Mouse (Mus musculus): Measurements from ENCODE around the gene Hdgfl2. TPM values are rescaled to one million over a fixed set of nuclear protein-coding genes. Genes with fewer than 3 reads are reported as not detected.

Hdgfl2 gene
- total and polyA plus RNA-seq, 2 experiments from 2014 or later, result 96.4 to 114 TPM

DNA sequence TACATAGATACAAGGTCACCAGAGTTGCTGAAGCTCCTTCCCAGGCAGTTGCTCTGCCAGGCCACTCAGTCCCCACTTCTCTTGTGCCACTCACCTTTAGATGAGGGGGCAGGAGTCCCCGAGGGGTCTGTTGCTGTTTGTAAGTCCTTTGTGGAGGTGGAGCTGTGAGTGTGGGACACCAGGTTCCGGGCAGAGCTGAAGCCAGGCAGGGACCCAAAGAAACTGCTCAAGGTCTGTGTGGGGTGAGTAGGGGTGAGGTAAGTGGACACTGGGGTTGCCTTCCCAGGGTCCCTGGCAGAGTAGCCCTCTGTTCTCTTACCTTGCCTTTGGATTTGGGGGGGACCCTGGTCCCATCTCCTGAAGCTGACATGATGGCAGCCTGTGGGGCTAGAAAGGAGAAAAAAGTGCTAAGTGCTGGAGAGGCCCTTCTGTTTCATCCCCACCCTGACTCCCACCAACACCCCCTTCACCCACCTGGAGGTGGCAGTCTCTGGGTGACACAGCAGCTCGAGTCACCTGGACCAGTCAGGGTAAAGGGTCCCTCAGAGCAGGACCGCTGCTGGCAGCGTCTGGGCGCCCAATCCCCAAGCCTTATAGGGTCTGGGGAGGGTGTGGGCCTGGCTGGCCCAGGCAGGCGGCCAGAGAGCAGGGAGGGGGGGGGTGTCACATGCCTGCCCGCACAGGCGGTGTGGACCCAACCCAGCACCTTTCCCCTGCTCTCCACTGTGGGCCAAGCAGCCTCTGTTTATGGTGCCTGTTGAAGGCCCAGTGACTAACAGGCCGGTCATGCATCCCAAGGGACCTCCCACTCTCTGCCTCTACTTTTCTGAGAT, 30.0 kb downstream of the Hdgfl2 start, which contains the start of gene Plin4:
Gene Plin4 (minus strand): TSS at position 585 of the 833 bp plus-strand sequence.
- Histone ChIP-seq H3K27ac (ENCODE audit: low read depth, low read length) (no peak within 1 kb of the TSS), H3K27me3 (ENCODE audit: insufficient read depth, low read length) (no peaks in the 10 kb centered on the region), H3K4me1 (ENCODE audit: insufficient read depth) (no peaks in the 10 kb centered on the region), H3K9ac (no peak within 1 kb of the TSS), H3K9me3 (ENCODE audit: low read length) (no peaks in the 10 kb centered on the region), H3K36me3 (ENCODE audit: insufficient read depth) (peaks cover 4% of the 10 kb centered on the region; the same call in 1 of the 2 replicates), H3K4me3 (ENCODE audit: low read depth, low read length) (no peak within 1 kb of the TSS), H3K4me2 (ENCODE audit: low read depth) (no peak within 1 kb of the TSS)
- 62% methylated on average over 10 of the region's 10 CpGs for WGBS
- DNase-seq, result no peak
- TF ChIP-seq CTCF (IDR thresholded peaks at IDR 0.05; ENCODE audit: low read depth), result no peak
- no peak for ATAC-seq

DNA sequence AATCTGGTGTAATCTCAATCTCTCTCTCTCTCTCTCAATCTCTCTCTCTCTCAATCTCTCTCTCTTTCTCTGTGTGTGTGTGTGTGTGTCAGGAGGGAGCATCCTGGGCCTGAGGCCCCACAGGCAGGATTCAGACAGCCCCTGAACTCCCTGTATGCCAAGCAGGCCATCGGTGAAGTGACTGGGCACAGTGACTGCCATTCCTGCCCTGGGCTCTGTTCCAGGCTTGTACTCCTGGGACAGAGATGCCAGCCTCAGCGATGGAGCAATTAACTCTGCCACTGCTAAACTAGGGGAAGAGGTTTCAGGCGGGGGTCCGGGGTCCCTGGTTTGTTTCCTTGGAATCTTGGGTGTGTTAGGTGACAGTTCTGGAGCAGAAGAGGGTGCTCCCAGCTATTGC, 31.1 kb downstream of the Hdgfl2 start:
- 57% methylated on average over 4 of the region's 4 CpGs for WGBS
- no peaks in the 10 kb centered on the region for H3K9me3 ChIP-seq (ENCODE audit: low read length)

DNA sequence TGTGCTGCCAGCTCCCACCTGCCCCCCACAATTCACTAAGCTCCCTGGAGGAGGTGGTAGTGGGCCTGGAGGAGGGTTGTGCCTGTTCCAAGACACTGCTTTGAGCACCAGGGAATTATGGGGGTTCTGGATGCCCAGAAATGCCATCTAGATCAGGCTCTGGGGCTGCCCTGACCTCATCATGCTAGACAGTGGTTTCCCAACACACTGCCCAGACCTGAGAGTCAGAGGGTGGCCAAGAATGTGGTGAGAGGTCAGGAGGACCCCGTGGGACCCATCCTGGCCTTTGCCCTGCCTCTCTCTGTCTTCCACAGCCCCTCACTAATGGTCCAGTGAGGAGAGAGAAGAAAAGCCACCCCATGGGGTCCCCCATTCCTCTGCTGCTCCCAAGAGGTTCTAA, 31.6 kb downstream of the Hdgfl2 start:
- Histone ChIP-seq H3K9me3 (ENCODE audit: low read length) (no peaks in the 10 kb centered on the region), H3K4me3 (ENCODE audit: low read depth, low read length) (no peak overlapping the region), H3K27ac (ENCODE audit: low read depth, low read length) (no peak overlapping the region), H3K27me3 (ENCODE audit: insufficient read depth, low read length) (no peaks in the 10 kb centered on the region), H3K9ac (no peak overlapping the region), H3K36me3 (ENCODE audit: insufficient read depth) (peaks cover 4% of the 10 kb centered on the region; the same call in 1 of the 2 replicates), H3K4me2 (ENCODE audit: low read depth) (no peak overlapping the region), H3K4me1 (ENCODE audit: insufficient read depth) (no peaks in the 10 kb centered on the region)
- TF ChIP-seq CTCF (IDR thresholded peaks at IDR 0.05; ENCODE audit: low read depth), result no peak
- WGBS, result 67% methylated on average over 1 of the region's 1 CpGs
- DNase-seq, result no peak
- no peak for ATAC-seq

More for the DNA sequence above, 31.1 kb downstream of the Hdgfl2 start:
- Histone ChIP-seq H3K9ac (no peak overlapping the region), H3K4me3 (ENCODE audit: low read depth, low read length) (no peak overlapping the region), H3K4me2 (ENCODE audit: low read depth) (no peak overlapping the region), H3K27ac (ENCODE audit: low read depth, low read length) (no peak overlapping the region), H3K4me1 (ENCODE audit: insufficient read depth) (no peaks in the 10 kb centered on the region), H3K36me3 (ENCODE audit: insufficient read depth) (peaks cover 4% of the 10 kb centered on the region; the same call in 1 of the 2 replicates), H3K27me3 (ENCODE audit: insufficient read depth, low read length) (no peaks in the 10 kb centered on the region)
- ATAC-seq (no peak), DNase-seq (no peak)
- TF ChIP-seq CTCF (IDR thresholded peaks at IDR 0.05; ENCODE audit: low read depth), result no peak

DNA sequence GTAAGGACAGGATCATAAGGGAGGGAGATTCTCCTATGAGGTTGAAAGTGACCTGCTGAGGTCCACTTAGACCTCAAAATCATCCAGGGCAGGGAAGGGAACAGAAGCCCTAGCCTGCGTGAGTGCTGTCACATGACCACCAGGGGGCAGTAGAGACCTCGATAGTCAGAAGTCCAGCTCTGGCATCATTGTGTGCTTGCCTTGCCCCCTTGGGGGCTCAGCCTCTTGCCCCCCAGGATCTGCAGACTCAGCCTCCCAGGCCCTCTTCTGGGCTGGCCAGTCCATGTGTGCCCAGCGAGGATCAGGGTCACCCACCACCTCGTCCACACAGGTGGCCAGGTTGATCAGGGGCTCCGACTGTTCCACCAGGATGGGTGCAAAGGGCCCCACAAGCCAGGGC, 32.4 kb downstream of the Hdgfl2 start:
- peak; percentile 90 for TF ChIP-seq CTCF (IDR thresholded peaks at IDR 0.05; ENCODE audit: low read depth)
- 47% methylated on average over 5 of the region's 5 CpGs for WGBS
- H3K4me3 ChIP-seq (ENCODE audit: low read depth, low read length), result no peak overlapping the region
- H3K4me1 ChIP-seq (ENCODE audit: insufficient read depth), result no peaks in the 10 kb centered on the region
- peak; percentile 51 for ATAC-seq
- no peak overlapping the region for H3K27ac ChIP-seq (ENCODE audit: low read depth, low read length)
- H3K4me2 ChIP-seq (ENCODE audit: low read depth), result no peak overlapping the region
- no peak overlapping the region for H3K9ac ChIP-seq
- DNase-seq, result peak; percentile 80
- no peaks in the 10 kb centered on the region for H3K27me3 ChIP-seq (ENCODE audit: insufficient read depth, low read length)
- H3K9me3 ChIP-seq (ENCODE audit: low read length), result no peaks in the 10 kb centered on the region
- H3K36me3 ChIP-seq (ENCODE audit: insufficient read depth), result peaks cover 4% of the 10 kb centered on the region; the same call in 1 of the 2 replicates

DNA sequence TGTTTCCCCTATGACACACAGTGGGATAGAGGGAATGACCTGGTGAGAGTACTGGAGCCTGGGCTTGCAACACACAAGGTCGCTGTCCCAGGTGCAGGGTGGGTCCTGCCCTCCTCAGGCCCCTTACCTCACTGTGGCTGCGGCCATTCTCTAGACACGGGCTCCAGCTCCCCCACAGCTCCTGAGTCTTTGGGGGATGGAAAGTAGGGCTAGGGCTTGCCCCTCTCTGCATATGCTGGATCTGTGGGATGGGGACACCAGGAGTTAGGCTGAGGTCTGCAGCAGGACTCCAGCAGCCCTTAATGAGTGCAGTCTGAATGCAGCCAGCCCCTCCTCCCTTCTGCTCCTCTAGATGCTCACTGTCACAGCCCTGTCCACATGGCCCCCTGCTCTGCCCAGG, 33.3 kb downstream of the Hdgfl2 start:
- no peak overlapping the region for H3K9ac ChIP-seq
- H3K4me1 ChIP-seq (ENCODE audit: insufficient read depth), result no peaks in the 10 kb centered on the region
- H3K4me2 ChIP-seq (ENCODE audit: low read depth), result no peak overlapping the region
- no peak overlapping the region for H3K4me3 ChIP-seq (ENCODE audit: low read depth, low read length)
- ATAC-seq (no peak), DNase-seq (no peak)
- whole genome bisulfite sequencing, result 72% methylated on average over 3 of the region's 3 CpGs
- no peaks in the 10 kb centered on the region for H3K9me3 ChIP-seq (ENCODE audit: low read length)
- H3K27me3 ChIP-seq (ENCODE audit: insufficient read depth, low read length), result no peaks in the 10 kb centered on the region
- H3K36me3 ChIP-seq (ENCODE audit: insufficient read depth), result peaks cover 4% of the 10 kb centered on the region; the same call in 1 of the 2 replicates
- H3K27ac ChIP-seq (ENCODE audit: low read depth, low read length), result no peak overlapping the region
- no peak for TF ChIP-seq CTCF (IDR thresholded peaks at IDR 0.05; ENCODE audit: low read depth)

DNA sequence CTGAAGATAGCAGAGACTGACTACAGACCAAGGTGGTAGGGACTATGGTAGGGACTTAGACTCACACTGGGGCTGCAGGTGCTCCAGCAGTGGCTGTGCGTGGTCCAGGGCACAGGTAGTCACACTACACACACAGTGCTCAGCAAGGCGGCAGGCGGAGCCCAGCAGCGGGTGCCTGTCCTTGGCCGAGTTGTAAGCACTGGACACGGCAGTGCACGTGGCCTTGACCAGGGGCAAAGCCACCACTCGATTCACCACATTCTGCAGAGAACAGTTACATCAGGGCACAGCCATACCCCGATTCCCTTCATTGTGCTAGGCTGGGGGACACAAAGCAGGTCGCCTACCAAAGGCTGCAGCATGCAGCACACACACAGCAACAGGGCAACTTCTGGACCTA, 36.8 kb downstream of the Hdgfl2 start:
- no peaks in the 10 kb centered on the region for H3K4me1 ChIP-seq (ENCODE audit: insufficient read depth)
- no peaks in the 10 kb centered on the region for H3K9me3 ChIP-seq (ENCODE audit: low read length)
- ATAC-seq, result no peak
- no peak for TF ChIP-seq CTCF (IDR thresholded peaks at IDR 0.05; ENCODE audit: low read depth)
- H3K4me3 ChIP-seq (ENCODE audit: low read depth, low read length), result no peak overlapping the region
- H3K27ac ChIP-seq (ENCODE audit: low read depth, low read length), result no peak overlapping the region
- H3K36me3 ChIP-seq (ENCODE audit: insufficient read depth), result no peaks in the 10 kb centered on the region
- no peak for DNase-seq
- H3K27me3 ChIP-seq (ENCODE audit: insufficient read depth, low read length), result peaks cover 24% of the 10 kb centered on the region
- no peak overlapping the region for H3K9ac ChIP-seq
- 78% methylated on average over 10 of the region's 10 CpGs for WGBS
- H3K4me2 ChIP-seq (ENCODE audit: low read depth), result no peak overlapping the region

DNA sequence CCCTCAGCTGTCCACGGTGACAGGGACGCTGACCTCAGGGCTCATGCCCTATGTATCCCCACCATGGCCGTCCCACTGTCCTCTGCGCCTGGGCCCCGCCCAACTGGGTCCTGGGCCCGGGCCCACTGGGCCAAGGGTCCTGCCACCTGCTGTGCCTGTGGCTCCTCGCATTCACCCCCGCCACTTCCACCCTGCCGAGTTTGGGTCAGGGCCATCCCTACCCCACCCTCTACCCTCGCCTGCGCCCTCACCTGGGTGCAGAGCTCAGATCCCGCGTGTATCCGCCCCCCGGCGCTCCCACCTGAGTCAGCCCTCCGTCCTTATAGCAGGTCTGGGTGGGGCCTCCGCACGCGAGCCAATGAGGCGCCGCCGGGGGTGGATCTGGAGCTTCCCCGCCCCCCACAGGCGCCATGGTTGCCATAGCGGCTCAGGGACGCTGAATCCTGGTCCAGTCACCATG, 37.8 kb downstream of the Hdgfl2 start, which contains the start of gene Plin5:
Gene Plin5 (minus strand): TSS at position 346 of the 460 bp plus-strand sequence.
- Histone ChIP-seq H3K9ac (0 out of 2 replicates have a peak within 1 kb of the TSS, but pooled peaks have one; percentile 22), H3K36me3 (ENCODE audit: insufficient read depth) (no peaks in the 10 kb centered on the region), H3K27me3 (ENCODE audit: insufficient read depth, low read length) (peaks cover 33% of the 10 kb centered on the region), H3K4me1 (ENCODE audit: insufficient read depth) (no peaks in the 10 kb centered on the region), H3K9me3 (ENCODE audit: low read length) (peaks cover 4% of the 10 kb centered on the region; the same call in 1 of the 2 replicates), H3K4me2 (ENCODE audit: low read depth) (peak within 1 kb of the TSS; percentile 48), H3K4me3 (ENCODE audit: low read depth, low read length) (peak within 1 kb of the TSS; percentile 28), H3K27ac (ENCODE audit: low read depth, low read length) (no peak within 1 kb of the TSS)
- ATAC-seq (peak; percentile 70), DNase-seq (peak; percentile 56)
- WGBS, result 2% methylated on average over 27 of the region's 27 CpGs
- no peak for TF ChIP-seq CTCF (IDR thresholded peaks at IDR 0.05; ENCODE audit: low read depth)

Measured in forebrain, postnatal 0 days (tissue).